ENCODE assay signal across 8 mouse cellular contexts in the genomic region with DNA sequence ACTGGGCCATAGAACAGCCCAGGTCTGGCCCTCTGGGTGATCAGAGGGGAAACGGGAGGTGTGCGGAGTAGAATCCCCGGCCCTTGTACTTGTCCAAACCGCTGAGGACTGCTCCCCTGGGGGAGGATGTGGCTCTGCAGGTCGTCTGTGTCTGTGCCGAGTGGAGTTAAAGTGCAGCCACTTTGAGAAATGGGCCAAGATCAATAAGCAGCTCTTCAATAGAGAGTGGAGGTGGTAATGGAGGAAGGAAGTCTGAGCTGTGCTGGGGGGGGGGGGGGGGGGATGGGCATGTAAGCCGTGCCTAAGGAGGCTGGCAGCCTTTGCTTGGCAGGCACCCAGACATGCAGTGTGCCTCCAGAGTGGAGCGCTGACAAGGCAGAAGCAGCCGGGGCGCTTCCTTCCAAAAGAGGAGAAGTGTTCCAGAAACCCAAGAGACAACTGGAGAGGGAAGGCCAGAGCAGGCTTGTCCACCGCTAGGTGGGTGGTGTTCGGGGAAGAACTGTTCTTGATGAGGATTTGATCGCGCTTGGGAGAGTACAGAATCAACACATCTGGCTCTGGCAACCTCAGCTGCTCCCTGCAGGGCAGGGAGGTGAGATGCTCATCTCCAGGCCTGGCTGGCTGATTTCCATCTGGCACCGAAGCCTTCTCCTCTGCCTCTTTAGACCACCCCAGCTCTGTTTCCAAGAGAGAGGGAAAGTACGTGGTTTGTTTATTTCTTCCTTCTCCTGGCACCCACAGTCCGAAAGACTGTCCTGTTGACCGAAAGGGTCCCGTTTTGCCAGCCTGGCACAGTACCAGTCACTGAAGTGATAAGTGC. TPM values are rescaled to one million over a fixed set of nuclear protein-coding genes. Genes with fewer than 3 reads are reported as not detected.
DNase-seq lines count a peak whose midpoint lies in the region; ATAC-seq and TF ChIP-seq lines count a peak whose summit lies in the region.

No protein-coding gene starts in this region.

- peak; percentile 20 for TF ChIP-seq CTCF in left cerebral cortex, adult 2 months (IDR thresholded peaks at IDR 0.05)

- WGBS in forebrain, embryonic 15.5 days: 32% methylated on average over 19 of the region's 19 CpGs
- 77% methylated on average over 18 of the region's 19 CpGs for WGBS in forebrain, embryonic 10.5 days
- 36% methylated on average over 19 of the region's 19 CpGs for WGBS in embryonic facial prominence, embryonic 15.5 days
- WGBS in heart, embryonic 16.5 days: 29% methylated on average over 19 of the region's 19 CpGs
- 46% methylated on average over 19 of the region's 19 CpGs for WGBS in neural tube, embryonic 15.5 days

- peak; percentile 17; the same call in 1 of the 2 replicates for ATAC-seq in forebrain, embryonic 15.5 days (replicated peaks)
- ATAC-seq in embryonic facial prominence, embryonic 15.5 days (ENCODE audit: insufficient number of reproducible peaks, low FRiP score, low TSS enrichment, low read depth): no peak
- 0 out of 2 replicates have a peak, but pooled peaks have one; percentile 3 for ATAC-seq in heart, embryonic 16.5 days (replicated peaks; ENCODE audit: extremely low read depth, insufficient read depth, low FRiP score)
- no peak for ATAC-seq in neural tube, embryonic 15.5 days (ENCODE audit: low FRiP score)

- intact Hi-C loops in left cerebral cortex, adult 2 months (cut with DNase I): loop anchor here (5.0 kb wide), 3 partner anchors 183 to 348 kb away; a partner anchor contains a TSS

- peak overlapping the region; percentile 53 for H3K27ac ChIP-seq in forebrain, embryonic 15.5 days (replicated peaks)
- H3K27ac ChIP-seq in forebrain, embryonic 10.5 days: no peak overlapping the region
- 0 out of 2 replicates have a peak overlapping the region, but pooled peaks have one; percentile 14 for H3K27ac ChIP-seq in embryonic facial prominence, embryonic 15.5 days (replicated peaks)
- peak overlapping the region; percentile 73 for H3K27ac ChIP-seq in heart, embryonic 16.5 days (ENCODE audit: low read length)
- H3K27ac ChIP-seq in left cerebral cortex, adult 2 months: peak overlapping the region; percentile 67
- H3K27ac ChIP-seq in neural tube, embryonic 15.5 days (replicated peaks): peak overlapping the region; percentile 63; the same call in 1 of the 2 replicates

- no peak for DNase-seq in forebrain, embryonic 10.5 days (ENCODE audit: extremely low spot score, low spot score)
- peak; percentile 55 for DNase-seq in CD4-positive, CD25-positive, alpha-beta regulatory T cell, adult 2 months (ENCODE audit: low read depth, low spot score)
- peak; percentile 71 to 76 for DNase-seq in left cerebral cortex, adult 2 months (ENCODE audit: extremely low spot score in 1 of 2, low spot score in 2 of 2)
- DNase-seq in spleen, postnatal 10 days (ENCODE audit: low spot score in 2 of 2): no peak

- peaks cover 43% of the 10 kb centered on the region for H3K4me1 ChIP-seq in forebrain, embryonic 15.5 days
- H3K4me1 ChIP-seq in forebrain, embryonic 10.5 days: peaks cover 36% of the 10 kb centered on the region
- H3K4me1 ChIP-seq in embryonic facial prominence, embryonic 15.5 days: peaks cover 46% of the 10 kb centered on the region
- peaks cover 31% of the 10 kb centered on the region for H3K4me1 ChIP-seq in heart, embryonic 16.5 days (ENCODE audit: control insufficient read depth, insufficient read depth, low read length)
- peaks cover 49% of the 10 kb centered on the region for H3K4me1 ChIP-seq in neural tube, embryonic 15.5 days

- no peaks in the 10 kb centered on the region for H3K27me3 ChIP-seq in forebrain, embryonic 15.5 days
- peaks cover 49% of the 10 kb centered on the region for H3K27me3 ChIP-seq in forebrain, embryonic 10.5 days (ENCODE audit: poor library complexity, severe bottlenecking)
- H3K27me3 ChIP-seq in embryonic facial prominence, embryonic 15.5 days: peaks cover 25% of the 10 kb centered on the region
- no peaks in the 10 kb centered on the region for H3K27me3 ChIP-seq in heart, embryonic 16.5 days (ENCODE audit: control insufficient read depth, insufficient read depth, low read length)
- no peaks in the 10 kb centered on the region for H3K27me3 ChIP-seq in neural tube, embryonic 15.5 days (replicated peaks)

- peak overlapping the region; percentile 23 for H3K4me2 ChIP-seq in forebrain, embryonic 15.5 days (replicated peaks)
- peak overlapping the region; percentile 10; the same call in 1 of the 2 replicates for H3K4me2 ChIP-seq in embryonic facial prominence, embryonic 15.5 days (replicated peaks)
- peak overlapping the region; percentile 54 for H3K4me2 ChIP-seq in heart, embryonic 16.5 days (ENCODE audit: low read depth, low read length)
- peak overlapping the region; percentile 32 for H3K4me2 ChIP-seq in neural tube, embryonic 15.5 days

- no peak overlapping the region for H3K9ac ChIP-seq in forebrain, embryonic 15.5 days (replicated peaks)
- no peak overlapping the region for H3K9ac ChIP-seq in embryonic facial prominence, embryonic 15.5 days
- peak overlapping the region; percentile 56 for H3K9ac ChIP-seq in heart, embryonic 16.5 days (ENCODE audit: low read length)
- H3K9ac ChIP-seq in neural tube, embryonic 15.5 days (replicated peaks): no peak overlapping the region

- no peaks in the 10 kb centered on the region for H3K9me3 ChIP-seq in forebrain, embryonic 15.5 days
- H3K9me3 ChIP-seq in forebrain, embryonic 10.5 days: no peaks in the 10 kb centered on the region
- H3K9me3 ChIP-seq in embryonic facial prominence, embryonic 15.5 days (replicated peaks): no peaks in the 10 kb centered on the region
- no peaks in the 10 kb centered on the region for H3K9me3 ChIP-seq in heart, embryonic 16.5 days (replicated peaks; ENCODE audit: control insufficient read depth, low read length)
- no peaks in the 10 kb centered on the region for H3K9me3 ChIP-seq in neural tube, embryonic 15.5 days (replicated peaks)

- H3K4me3 ChIP-seq in forebrain, embryonic 15.5 days: no peak overlapping the region
- H3K4me3 ChIP-seq in forebrain, embryonic 10.5 days: no peak overlapping the region
- no peak overlapping the region for H3K4me3 ChIP-seq in embryonic facial prominence, embryonic 15.5 days (replicated peaks)
- peak overlapping the region; percentile 19; the same call in 1 of the 2 replicates for H3K4me3 ChIP-seq in heart, embryonic 16.5 days (ENCODE audit: low read length)
- H3K4me3 ChIP-seq in left cerebral cortex, adult 2 months: no peak overlapping the region
- no peak overlapping the region for H3K4me3 ChIP-seq in neural tube, embryonic 15.5 days (replicated peaks)

- peaks cover 11% of the 10 kb centered on the region for H3K36me3 ChIP-seq in forebrain, embryonic 15.5 days
- H3K36me3 ChIP-seq in forebrain, embryonic 10.5 days (replicated peaks): peaks cover 8% of the 10 kb centered on the region
- H3K36me3 ChIP-seq in embryonic facial prominence, embryonic 15.5 days: peaks cover 25% of the 10 kb centered on the region
- peaks cover 10% of the 10 kb centered on the region for H3K36me3 ChIP-seq in heart, embryonic 16.5 days (ENCODE audit: control insufficient read depth, insufficient read depth)
- H3K36me3 ChIP-seq in neural tube, embryonic 15.5 days: peaks cover 11% of the 10 kb centered on the region

RNA-seq across cellular contexts. Expression of a gene that starts 3.0 kb away (rescaled TPM):
- 13.8 and 15.0 TPM in 2 replicates for polyA plus RNA-seq in forebrain, embryonic 15.5 days (2015; fragmentation: Nextera tagmentation; extraction: Ambion mirVana)
- 11.1 TPM in 2 replicates for polyA plus RNA-seq in forebrain, embryonic 10.5 days (2016; fragmentation: Nextera tagmentation; extraction: Ambion mirVana)
- polyA plus RNA-seq in embryonic facial prominence, embryonic 15.5 days (2015; fragmentation: Nextera tagmentation; extraction: Ambion mirVana): 12.6 and 13.0 TPM in 2 replicates
- 30.1 and 39.4 TPM in 2 replicates for polyA plus RNA-seq in heart, embryonic 16.5 days (2015; fragmentation: Nextera tagmentation; extraction: Ambion mirVana)
- total RNA-seq in left cerebral cortex, adult 2 months (2021): 10 to 100 TPM; 16.7 to 21.0 TPM
- polyA plus RNA-seq in neural tube, embryonic 15.5 days (2015; fragmentation: Nextera tagmentation; extraction: Ambion mirVana): 20.9 and 21.4 TPM in 2 replicates

RNA-seq across cellular contexts. Expression of a gene that starts 16.9 kb away (rescaled TPM):
- 44.4 and 45.9 TPM in 2 replicates for polyA plus RNA-seq in forebrain, embryonic 15.5 days (2015; fragmentation: Nextera tagmentation; extraction: Ambion mirVana)
- 50.5 and 53.1 TPM in 2 replicates for polyA plus RNA-seq in forebrain, embryonic 10.5 days (2016; fragmentation: Nextera tagmentation; extraction: Ambion mirVana)
- 45.3 and 46.3 TPM in 2 replicates for polyA plus RNA-seq in embryonic facial prominence, embryonic 15.5 days (2015; fragmentation: Nextera tagmentation; extraction: Ambion mirVana)
- 32.4 and 32.8 TPM in 2 replicates for polyA plus RNA-seq in heart, embryonic 16.5 days (2015; fragmentation: Nextera tagmentation; extraction: Ambion mirVana)
- 10 to 100 TPM; 13.5 to 14.7 TPM for total RNA-seq in left cerebral cortex, adult 2 months (2021)
- 30.1 and 33.0 TPM in 2 replicates for polyA plus RNA-seq in neural tube, embryonic 15.5 days (2015; fragmentation: Nextera tagmentation; extraction: Ambion mirVana)

RNA-seq across cellular contexts. Expression of a gene that starts 17.3 kb away (rescaled TPM):
- polyA plus RNA-seq in forebrain, embryonic 15.5 days (2015; fragmentation: Nextera tagmentation; extraction: Ambion mirVana): 18.6 and 19.8 TPM in 2 replicates
- polyA plus RNA-seq in forebrain, embryonic 10.5 days (2016; fragmentation: Nextera tagmentation; extraction: Ambion mirVana): 10.6 and 10.7 TPM in 2 replicates
- polyA plus RNA-seq in embryonic facial prominence, embryonic 15.5 days (2015; fragmentation: Nextera tagmentation; extraction: Ambion mirVana): 9.1 and 10.2 TPM in 2 replicates
- polyA plus RNA-seq in heart, embryonic 16.5 days (2015; fragmentation: Nextera tagmentation; extraction: Ambion mirVana): 6.4 and 6.6 TPM in 2 replicates
- 10 to 100 TPM; 16.6 to 17.7 TPM for total RNA-seq in left cerebral cortex, adult 2 months (2021)
- 12.4 and 12.6 TPM in 2 replicates for polyA plus RNA-seq in neural tube, embryonic 15.5 days (2015; fragmentation: Nextera tagmentation; extraction: Ambion mirVana)

RNA-seq across cellular contexts. Expression of a gene that starts 38.7 kb away (rescaled TPM):
- polyA plus RNA-seq in forebrain, embryonic 15.5 days (2015; fragmentation: Nextera tagmentation; extraction: Ambion mirVana): 1.3 and 1.4 TPM in 2 replicates
- not detected in 2 replicates for polyA plus RNA-seq in forebrain, embryonic 10.5 days (2016; fragmentation: Nextera tagmentation; extraction: Ambion mirVana)
- 0.39 and 0.51 TPM in 2 replicates for polyA plus RNA-seq in embryonic facial prominence, embryonic 15.5 days (2015; fragmentation: Nextera tagmentation; extraction: Ambion mirVana)
- polyA plus RNA-seq in heart, embryonic 16.5 days (2015; fragmentation: Nextera tagmentation; extraction: Ambion mirVana): 0.74 TPM in 1 of 2 replicates, not detected in the other
- not detected for total RNA-seq in left cerebral cortex, adult 2 months (2021)
- polyA plus RNA-seq in neural tube, embryonic 15.5 days (2015; fragmentation: Nextera tagmentation; extraction: Ambion mirVana): 1.7 and 2.5 TPM in 2 replicates

RNA-seq across cellular contexts. Expression of a gene that starts 42.6 kb away (rescaled TPM):
- polyA plus RNA-seq in forebrain, embryonic 15.5 days (2015; fragmentation: Nextera tagmentation; extraction: Ambion mirVana): 0.18 and 0.31 TPM in 2 replicates
- polyA plus RNA-seq in forebrain, embryonic 10.5 days (2016; fragmentation: Nextera tagmentation; extraction: Ambion mirVana): 0.14 and 0.25 TPM in 2 replicates
- polyA plus RNA-seq in embryonic facial prominence, embryonic 15.5 days (2015; fragmentation: Nextera tagmentation; extraction: Ambion mirVana): 0.80 and 0.94 TPM in 2 replicates
- polyA plus RNA-seq in heart, embryonic 16.5 days (2015; fragmentation: Nextera tagmentation; extraction: Ambion mirVana): 0.66 and 1.3 TPM in 2 replicates
- total RNA-seq in left cerebral cortex, adult 2 months (2021): under 1 TPM; 0.23 to 0.56 TPM
- 0.26 and 0.86 TPM in 2 replicates for polyA plus RNA-seq in neural tube, embryonic 15.5 days (2015; fragmentation: Nextera tagmentation; extraction: Ambion mirVana)

Comparison
In these comparisons a context has a peak if more than half of its experiments do, and no peak if none do; other contexts are left out.
1. ATAC-seq: peak in forebrain, embryonic 15.5 days (single experiment) and heart, embryonic 16.5 days (single experiment); none in embryonic facial prominence, embryonic 15.5 days (single experiment) and neural tube, embryonic 15.5 days (single experiment).
2. DNase-seq: peak in CD4-positive, CD25-positive, alpha-beta regulatory T cell, adult 2 months (single experiment) and left cerebral cortex, adult 2 months (2 of 2); none in forebrain, embryonic 10.5 days (single experiment) and spleen, postnatal 10 days (0 of 2).
3. Peak in every context shown above with its lines, with median percentiles within 50 percentile points of each other: H3K4me2 ChIP-seq.